Mouse (Mus musculus): Measurements from ENCODE around the gene Tex21. TPM values are rescaled to one million over a fixed set of nuclear protein-coding genes. Genes with fewer than 3 reads are reported as not detected.
"Not testable (repeated sequence)": the region's sequence is repeated elsewhere in the genome, so short reads cannot be mapped to it uniquely, and the experiment has no call there.

Tex21 gene
- polyA plus RNA-seq, 1 experiment from 2014 or later: not detected

DNA sequence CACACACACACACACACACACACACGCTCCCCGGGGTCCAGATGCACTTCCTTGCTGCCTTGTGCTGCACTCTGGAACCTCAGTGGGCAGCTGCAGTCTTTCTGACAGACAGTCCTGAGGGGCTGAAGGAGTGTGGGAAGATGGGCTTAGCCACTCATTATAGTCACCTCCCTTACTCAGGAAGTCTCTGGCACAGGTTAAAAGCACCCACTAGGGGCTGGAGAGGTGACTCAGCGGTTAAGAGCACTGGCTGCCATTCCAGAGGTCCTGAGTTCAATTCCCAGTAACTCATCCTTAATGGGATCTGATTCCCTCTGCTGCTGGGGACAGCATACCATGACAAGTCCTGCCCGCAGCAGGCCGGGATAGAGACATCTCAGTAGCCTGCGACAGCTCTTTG, 15.9 kb downstream of the Tex21 start:
- TF ChIP-seq CTCF (IDR thresholded peaks at IDR 0.05; ENCODE audit: low read depth): no peak
- no peak for TF ChIP-seq EP300 (optimal IDR thresholded peaks at IDR 0.05)
- Histone ChIP-seq H3K9ac (ENCODE audit: low read length) (no peak overlapping the region), H3K27me3 (ENCODE audit: control insufficient read depth, insufficient read depth, low read length) (no peaks in the 10 kb centered on the region), H3K36me3 (ENCODE audit: control insufficient read depth, insufficient read depth, low read length) (no peaks in the 10 kb centered on the region), H3K9me3 (ENCODE audit: control insufficient read depth, low read length) (no peaks in the 10 kb centered on the region), H3K27ac (replicated peaks) (no peak overlapping the region), H3K4me1 (replicated peaks; ENCODE audit: control insufficient read depth, insufficient read depth) (no peaks in the 10 kb centered on the region), H3K4me3 (ENCODE audit: low read depth, low read length) (no peak overlapping the region), H3K4me2 (replicated peaks; ENCODE audit: low read depth) (no peak overlapping the region)
- DNase-seq (ENCODE audit: low spot score) (no peak), ATAC-seq (ENCODE audit: low FRiP score, low TSS enrichment) (no peak)
- WGBS: 66% methylated on average over 6 of the region's 6 CpGs

DNA sequence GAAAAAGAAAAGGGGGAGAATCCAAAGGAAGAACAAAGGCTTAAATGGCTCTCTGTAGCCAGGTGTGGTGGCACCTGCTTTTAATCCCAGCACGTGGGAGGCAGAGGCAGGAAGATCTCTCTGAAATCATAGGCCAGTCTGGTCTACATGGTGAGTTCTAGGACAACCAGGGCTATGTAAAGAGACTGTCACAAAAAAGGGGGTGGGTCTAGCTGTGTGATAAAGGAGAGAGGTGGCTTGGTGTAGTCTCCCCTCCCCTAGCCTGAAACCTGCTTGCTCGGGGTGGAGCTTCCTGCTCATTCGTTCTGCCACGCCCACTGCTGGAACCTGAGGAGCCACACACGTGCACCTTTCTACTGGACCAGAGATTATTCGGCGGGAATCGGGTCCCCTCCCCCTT, 24.4 kb downstream of the Tex21 start:
- H3K9me3 ChIP-seq (ENCODE audit: control insufficient read depth, low read length); H3K27me3 ChIP-seq (ENCODE audit: control insufficient read depth, insufficient read depth, low read length); H3K27ac ChIP-seq (replicated peaks); H3K4me1 ChIP-seq (replicated peaks; ENCODE audit: control insufficient read depth, insufficient read depth); H3K9ac ChIP-seq (ENCODE audit: low read length); DNase-seq (ENCODE audit: low spot score); H3K36me3 ChIP-seq (ENCODE audit: control insufficient read depth, insufficient read depth, low read length); ATAC-seq (ENCODE audit: low FRiP score, low TSS enrichment); H3K4me3 ChIP-seq (ENCODE audit: low read depth, low read length); H3K4me2 ChIP-seq (replicated peaks; ENCODE audit: low read depth): not testable (repeated sequence)
- 51% methylated on average over 3 of the region's 8 CpGs for WGBS

DNA sequence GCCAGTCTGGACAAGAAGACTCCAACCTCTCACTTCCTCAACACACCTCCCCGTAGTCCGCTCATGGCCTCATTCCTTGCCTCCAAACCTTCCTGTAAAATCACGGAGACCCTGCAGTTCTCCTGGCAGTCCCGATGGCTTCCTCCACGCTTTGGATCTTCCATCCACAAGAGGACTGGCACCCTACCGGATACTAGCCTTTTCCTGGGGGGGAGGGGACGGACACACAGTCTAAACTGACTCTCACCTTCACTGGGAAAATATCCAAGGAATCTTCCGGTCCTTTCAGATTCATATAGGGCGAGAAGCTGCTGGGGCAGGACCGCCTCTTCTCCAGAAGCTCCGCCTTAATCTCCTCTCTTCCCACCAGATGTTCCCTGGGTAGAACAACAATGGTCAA, 29.8 kb downstream of the Tex21 start:
- Histone ChIP-seq H3K4me3 (ENCODE audit: low read depth, low read length) (no peak overlapping the region), H3K36me3 (ENCODE audit: control insufficient read depth, insufficient read depth, low read length) (no peaks in the 10 kb centered on the region), H3K4me2 (replicated peaks; ENCODE audit: low read depth) (no peak overlapping the region), H3K9me3 (ENCODE audit: control insufficient read depth, low read length) (no peaks in the 10 kb centered on the region), H3K27me3 (ENCODE audit: control insufficient read depth, insufficient read depth, low read length) (no peaks in the 10 kb centered on the region), H3K27ac (replicated peaks) (no peak overlapping the region), H3K9ac (ENCODE audit: low read length) (no peak overlapping the region), H3K4me1 (replicated peaks; ENCODE audit: control insufficient read depth, insufficient read depth) (no peaks in the 10 kb centered on the region)
- TF ChIP-seq EP300 (optimal IDR thresholded peaks at IDR 0.05) (no peak), CTCF (IDR thresholded peaks at IDR 0.05; ENCODE audit: low read depth) (no peak)
- DNase-seq (ENCODE audit: low spot score) (no peak), ATAC-seq (ENCODE audit: low FRiP score, low TSS enrichment) (0 out of 2 replicates have a peak, but pooled peaks have one; percentile 18)
- 75% methylated on average over 11 of the region's 11 CpGs for WGBS

DNA sequence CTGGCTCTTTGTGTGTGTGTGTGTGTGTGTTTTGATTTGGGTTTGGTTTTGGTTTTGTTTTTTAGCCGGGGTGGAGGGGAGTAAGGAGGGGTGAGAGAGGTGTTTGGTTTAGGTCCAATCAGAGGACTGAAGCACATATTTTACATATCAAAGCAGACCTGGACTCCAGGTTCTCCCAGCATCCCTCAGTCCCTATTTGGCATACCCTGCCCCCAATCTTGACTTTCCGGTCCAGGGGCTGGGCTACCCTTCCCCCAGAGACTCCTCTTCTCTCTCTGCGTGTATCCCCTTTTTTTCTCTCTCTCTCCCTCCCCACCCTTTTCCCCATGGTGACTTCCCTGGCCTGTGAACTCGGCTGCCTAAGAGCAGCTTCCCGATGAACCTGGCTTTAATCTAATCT, 31.4 kb downstream of the Tex21 start:
- no peak for TF ChIP-seq CTCF (IDR thresholded peaks at IDR 0.05; ENCODE audit: low read depth)
- TF ChIP-seq EP300 (optimal IDR thresholded peaks at IDR 0.05): no peak
- H3K4me1 ChIP-seq (replicated peaks; ENCODE audit: control insufficient read depth, insufficient read depth): no peaks in the 10 kb centered on the region
- H3K4me3 ChIP-seq (ENCODE audit: low read depth, low read length): no peak overlapping the region
- no peaks in the 10 kb centered on the region for H3K36me3 ChIP-seq (ENCODE audit: control insufficient read depth, insufficient read depth, low read length)
- 24% methylated on average over 5 of the region's 5 CpGs for WGBS
- H3K9me3 ChIP-seq (ENCODE audit: control insufficient read depth, low read length): no peaks in the 10 kb centered on the region
- H3K27me3 ChIP-seq (ENCODE audit: control insufficient read depth, insufficient read depth, low read length): no peaks in the 10 kb centered on the region
- no peak overlapping the region for H3K4me2 ChIP-seq (replicated peaks; ENCODE audit: low read depth)
- DNase-seq (ENCODE audit: low spot score): no peak
- H3K9ac ChIP-seq (ENCODE audit: low read length): no peak overlapping the region
- no peak overlapping the region for H3K27ac ChIP-seq (replicated peaks)
- ATAC-seq (ENCODE audit: low FRiP score, low TSS enrichment): no peak

DNA sequence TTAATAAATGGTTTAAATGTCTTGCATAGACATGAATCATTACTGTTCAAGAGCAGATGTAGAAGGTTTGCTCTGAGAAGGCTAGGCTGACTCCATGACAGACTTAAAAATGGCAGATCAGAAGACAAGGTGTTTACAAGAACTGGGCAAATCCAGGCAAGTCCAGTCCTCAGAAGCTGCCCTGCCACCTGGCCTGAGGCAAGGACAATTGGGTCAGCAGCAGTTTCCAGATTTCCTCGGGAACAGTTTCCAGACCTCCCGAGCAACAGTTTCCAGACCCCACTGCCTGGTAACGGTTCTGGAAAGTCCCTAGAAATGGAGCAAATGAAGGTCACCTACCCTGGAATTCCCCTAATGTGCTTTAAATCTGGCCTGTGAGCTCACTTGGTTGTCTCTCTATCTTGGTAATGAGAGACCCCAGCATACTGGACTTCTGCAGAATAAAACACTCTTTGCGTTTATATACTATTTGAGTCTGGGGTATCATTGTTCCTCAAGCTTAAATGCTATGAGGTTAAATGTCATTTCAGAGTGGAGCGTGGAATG, 37.0 kb downstream of the Tex21 start:
- no peak for ATAC-seq (ENCODE audit: low FRiP score, low TSS enrichment)
- DNase-seq (ENCODE audit: low spot score): no peak
- no peak for TF ChIP-seq CTCF (IDR thresholded peaks at IDR 0.05; ENCODE audit: low read depth)
- TF ChIP-seq EP300 (optimal IDR thresholded peaks at IDR 0.05): no peak
- no peaks in the 10 kb centered on the region for H3K27me3 ChIP-seq (ENCODE audit: control insufficient read depth, insufficient read depth, low read length)
- H3K9ac ChIP-seq (ENCODE audit: low read length): no peak overlapping the region
- H3K36me3 ChIP-seq (ENCODE audit: control insufficient read depth, insufficient read depth, low read length): no peaks in the 10 kb centered on the region
- 91% methylated on average over 5 of the region's 5 CpGs for WGBS
- no peak overlapping the region for H3K27ac ChIP-seq (replicated peaks)
- H3K4me3 ChIP-seq (ENCODE audit: low read depth, low read length): no peak overlapping the region
- H3K9me3 ChIP-seq (ENCODE audit: control insufficient read depth, low read length): no peaks in the 10 kb centered on the region
- H3K4me2 ChIP-seq (replicated peaks; ENCODE audit: low read depth): no peak overlapping the region
- H3K4me1 ChIP-seq (replicated peaks; ENCODE audit: control insufficient read depth, insufficient read depth): no peaks in the 10 kb centered on the region

DNA sequence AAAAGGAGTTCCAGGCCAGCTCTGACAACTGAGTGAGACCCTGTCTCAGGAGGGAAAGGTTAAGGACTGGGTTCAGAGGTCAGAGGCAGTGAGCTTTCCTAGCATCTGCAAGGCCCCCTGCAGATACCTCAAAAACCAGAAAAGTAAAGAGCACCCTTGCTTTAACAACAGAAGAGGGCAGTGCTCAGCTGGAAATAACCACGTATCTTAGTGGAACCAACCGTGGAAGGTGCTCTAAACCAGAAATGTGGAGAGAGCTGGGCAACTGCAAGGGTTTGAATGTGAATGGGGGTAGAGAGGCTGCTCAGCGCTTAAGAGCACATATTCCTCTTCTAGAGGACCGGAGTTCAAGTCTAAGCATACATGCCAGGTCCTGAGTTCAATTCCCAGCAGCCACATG, 46.2 kb downstream of the Tex21 start:
- peaks cover 3% of the 10 kb centered on the region; the same call in 1 of the 2 replicates for H3K4me1 ChIP-seq (replicated peaks; ENCODE audit: control insufficient read depth, insufficient read depth)
- no peaks in the 10 kb centered on the region for H3K36me3 ChIP-seq (ENCODE audit: control insufficient read depth, insufficient read depth, low read length)
- H3K4me2 ChIP-seq (replicated peaks; ENCODE audit: low read depth): no peak overlapping the region
- no peak overlapping the region for H3K27ac ChIP-seq (replicated peaks)
- no peaks in the 10 kb centered on the region for H3K27me3 ChIP-seq (ENCODE audit: control insufficient read depth, insufficient read depth, low read length)
- no peaks in the 10 kb centered on the region for H3K9me3 ChIP-seq (ENCODE audit: control insufficient read depth, low read length)
- DNase-seq (ENCODE audit: low spot score) (no peak), ATAC-seq (ENCODE audit: low FRiP score, low TSS enrichment) (no peak)
- H3K4me3 ChIP-seq (ENCODE audit: low read depth, low read length): no peak overlapping the region
- no peak overlapping the region for H3K9ac ChIP-seq (ENCODE audit: low read length)
- WGBS: 67% methylated on average over 4 of the region's 4 CpGs
- TF ChIP-seq CTCF (IDR thresholded peaks at IDR 0.05; ENCODE audit: low read depth) (peak; percentile 31), EP300 (optimal IDR thresholded peaks at IDR 0.05) (no peak)
